In the genomic region with DNA sequence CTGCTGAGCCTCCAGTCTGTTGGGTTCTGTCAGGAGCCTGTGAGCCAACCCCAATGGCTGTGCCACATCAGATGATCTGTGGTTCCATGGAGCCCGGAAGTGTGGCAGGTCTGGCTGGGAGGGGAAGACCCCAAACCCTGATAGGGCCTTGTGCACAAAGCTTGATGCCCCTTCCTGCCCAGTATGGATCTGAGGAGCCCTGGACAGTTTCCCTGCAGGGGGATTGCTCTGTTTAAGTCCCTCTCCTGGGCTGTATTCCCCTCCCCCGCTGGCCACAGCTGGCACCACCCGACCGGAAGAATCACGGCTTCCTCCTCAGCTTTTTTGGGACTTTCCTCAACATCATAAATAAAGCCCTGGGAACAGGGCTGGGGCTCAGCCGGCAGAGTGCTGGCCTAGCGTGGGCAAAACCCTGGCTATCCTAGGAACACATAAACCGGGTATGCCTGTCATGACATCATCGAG, we compare ENCODE assay signal across 8 mouse cellular contexts. TPM values are rescaled to one million over a fixed set of nuclear protein-coding genes. Genes with fewer than 3 reads are reported as not detected.
DNase-seq lines count a peak whose midpoint lies in the region; ATAC-seq and TF ChIP-seq lines count a peak whose summit lies in the region.

No protein-coding gene starts in this region.

- no peaks in the 10 kb centered on the region for H3K4me1 ChIP-seq in hindbrain, embryonic 11.5 days (replicated peaks; ENCODE audit: control insufficient read depth, insufficient read depth, low read length)
- H3K4me1 ChIP-seq in hindbrain, postnatal 0 days (ENCODE audit: insufficient read depth, low read length), result no peaks in the 10 kb centered on the region
- H3K4me1 ChIP-seq in bone marrow, adult 2 months (ENCODE audit: control insufficient read depth, insufficient read depth, low read length), result no peaks in the 10 kb centered on the region

- TF ChIP-seq CTCF in hindbrain, postnatal 0 days (IDR thresholded peaks at IDR 0.05; ENCODE audit: low read depth), result no peak
- no peak for TF ChIP-seq CTCF in bone marrow, adult 2 months (IDR thresholded peaks at IDR 0.05; ENCODE audit: control insufficient read depth, insufficient read depth, low read length)

- H3K4me2 ChIP-seq in hindbrain, embryonic 11.5 days (replicated peaks; ENCODE audit: low read depth, low read length), result no peak overlapping the region
- H3K4me2 ChIP-seq in hindbrain, postnatal 0 days (ENCODE audit: low read depth, low read length), result no peak overlapping the region

- H3K4me3 ChIP-seq in hindbrain, embryonic 11.5 days (ENCODE audit: low read depth, low read length), result no peak overlapping the region
- H3K4me3 ChIP-seq in hindbrain, postnatal 0 days (ENCODE audit: low read length), result no peak overlapping the region
- H3K4me3 ChIP-seq in bone marrow, adult 2 months (replicated peaks; ENCODE audit: control insufficient read depth, low read depth, low read length), result no peak overlapping the region

- ATAC-seq in hindbrain, embryonic 11.5 days (ENCODE audit: low FRiP score), result no peak
- ATAC-seq in hindbrain, postnatal 0 days, result no peak
- ATAC-seq in megakaryocyte, adult 5-6 weeks (ENCODE audit: poor library complexity, severe bottlenecking), result peak; percentile 80

- H3K27me3 ChIP-seq in hindbrain, embryonic 11.5 days (ENCODE audit: control insufficient read depth, insufficient read depth, low read length), result no peaks in the 10 kb centered on the region
- H3K27me3 ChIP-seq in hindbrain, postnatal 0 days (ENCODE audit: insufficient read depth, low read length), result no peaks in the 10 kb centered on the region

- no peak overlapping the region for H3K9ac ChIP-seq in hindbrain, embryonic 11.5 days (ENCODE audit: low read depth, low read length)
- no peak overlapping the region for H3K9ac ChIP-seq in hindbrain, postnatal 0 days (replicated peaks; ENCODE audit: low read length)

- no peak overlapping the region for H3K27ac ChIP-seq in hindbrain, embryonic 11.5 days (ENCODE audit: low read depth, low read length)
- H3K27ac ChIP-seq in hindbrain, postnatal 0 days, result no peak overlapping the region
- H3K27ac ChIP-seq in bone marrow, adult 2 months (ENCODE audit: control insufficient read depth, insufficient read depth, low read depth, low read length, poor library complexity), result peak overlapping the region; percentile 53

- 56% methylated on average over 9 of the region's 9 CpGs for WGBS in hindbrain, embryonic 11.5 days
- WGBS in hindbrain, postnatal 0 days, result 52% methylated on average over 9 of the region's 9 CpGs
- 17% methylated on average over 9 of the region's 9 CpGs for WGBS in bone marrow, adult 2 months

- no peaks in the 10 kb centered on the region for H3K9me3 ChIP-seq in hindbrain, embryonic 11.5 days (ENCODE audit: control insufficient read depth, low read length)
- no peaks in the 10 kb centered on the region for H3K9me3 ChIP-seq in hindbrain, postnatal 0 days (ENCODE audit: low read length)

- TF ChIP-seq POLR2A in bone marrow, adult 2 months (IDR thresholded peaks at IDR 0.05; ENCODE audit: borderline replicate concordance, control insufficient read depth, low read depth, low read length), result no peak

- H3K36me3 ChIP-seq in hindbrain, embryonic 11.5 days (ENCODE audit: control insufficient read depth, insufficient read depth, low read length), result no peaks in the 10 kb centered on the region
- no peaks in the 10 kb centered on the region for H3K36me3 ChIP-seq in hindbrain, postnatal 0 days (ENCODE audit: insufficient read depth, low read length)

- peak; percentile 18 for DNase-seq in hindbrain, embryonic 11.5 days (ENCODE audit: low spot score)
- DNase-seq in hindbrain, postnatal 0 days (ENCODE audit: low spot score), result no peak
- peak; percentile 53 to 59 for DNase-seq in kidney, adult 8-10 months
- DNase-seq in right cerebral cortex, adult 18-20 months, result no peak
- no peak for DNase-seq in urinary bladder, postnatal 10 days (ENCODE audit: low spot score)
- no peak for DNase-seq in frontal cortex, postnatal 14 days (ENCODE audit: low spot score in 2 of 2)

RNA-seq across cellular contexts. Expression of a gene that starts 6.5 kb away (rescaled TPM):
- 9.9 and 10.3 TPM in 2 replicates for polyA plus RNA-seq in hindbrain, embryonic 11.5 days (2014; fragmentation: Nextera tagmentation; extraction: Ambion mirVana)
- total RNA-seq in hindbrain, postnatal 0 days (2014; rRNA removed), result 12.1 and 17.1 TPM in 2 replicates
- polyA plus RNA-seq in hindbrain, postnatal 0 days (2015; fragmentation: Nextera tagmentation; extraction: Ambion mirVana), result 4.6 and 4.9 TPM in 2 replicates
- 19.1 and 44.8 TPM in 2 replicates for polyA plus RNA-seq in bone marrow, adult 2 months (2011; ENCODE audit: insufficient read depth, insufficient read length, low replicate concordance, missing spikeins)
- total RNA-seq in megakaryocyte, adult 5-6 weeks (2015), result 9.0 and 11.0 TPM in 2 replicates
- 10.5 and 11.1 TPM in 2 replicates for total RNA-seq in megakaryocyte, adult 5-6 weeks (2017)

RNA-seq across cellular contexts. Expression of a gene that starts 24.8 kb away (rescaled TPM):
- polyA plus RNA-seq in hindbrain, embryonic 11.5 days (2014; fragmentation: Nextera tagmentation; extraction: Ambion mirVana), result 0.08 TPM in 1 of 2 replicates, not detected in the other
- not detected in 2 replicates for total RNA-seq in hindbrain, postnatal 0 days (2014; rRNA removed)
- polyA plus RNA-seq in hindbrain, postnatal 0 days (2015; fragmentation: Nextera tagmentation; extraction: Ambion mirVana), result not detected in 2 replicates
- polyA plus RNA-seq in bone marrow, adult 2 months (2011; ENCODE audit: insufficient read depth, insufficient read length, low replicate concordance, missing spikeins), result 0.36 and 1.9 TPM in 2 replicates
- 0.80 and 1.5 TPM in 2 replicates for total RNA-seq in megakaryocyte, adult 5-6 weeks (2015)
- 0.07 and 1.7 TPM in 2 replicates for total RNA-seq in megakaryocyte, adult 5-6 weeks (2017)

RNA-seq across cellular contexts. Expression of a gene that starts 28.2 kb away (rescaled TPM):
- 11.2 and 12.3 TPM in 2 replicates for polyA plus RNA-seq in hindbrain, embryonic 11.5 days (2014; fragmentation: Nextera tagmentation; extraction: Ambion mirVana)
- total RNA-seq in hindbrain, postnatal 0 days (2014; rRNA removed), result 35.2 and 42.1 TPM in 2 replicates
- polyA plus RNA-seq in hindbrain, postnatal 0 days (2015; fragmentation: Nextera tagmentation; extraction: Ambion mirVana), result 16.2 and 16.7 TPM in 2 replicates
- polyA plus RNA-seq in bone marrow, adult 2 months (2011; ENCODE audit: insufficient read depth, insufficient read length, low replicate concordance, missing spikeins), result 20.5 and 70.7 TPM in 2 replicates
- 56.2 and 65.4 TPM in 2 replicates for total RNA-seq in megakaryocyte, adult 5-6 weeks (2015)
- 14.4 and 24.6 TPM in 2 replicates for total RNA-seq in megakaryocyte, adult 5-6 weeks (2017)

RNA-seq across cellular contexts. Expression of a gene that starts 30.0 kb away (rescaled TPM):
- polyA plus RNA-seq in hindbrain, embryonic 11.5 days (2014; fragmentation: Nextera tagmentation; extraction: Ambion mirVana), result 10.7 and 12.2 TPM in 2 replicates
- total RNA-seq in hindbrain, postnatal 0 days (2014; rRNA removed), result 29.8 and 33.6 TPM in 2 replicates
- polyA plus RNA-seq in hindbrain, postnatal 0 days (2015; fragmentation: Nextera tagmentation; extraction: Ambion mirVana), result 7.8 and 10.8 TPM in 2 replicates
- not detected in 2 replicates for polyA plus RNA-seq in bone marrow, adult 2 months (2011; ENCODE audit: insufficient read depth, insufficient read length, low replicate concordance, missing spikeins)
- not detected in 2 replicates for total RNA-seq in megakaryocyte, adult 5-6 weeks (2015)
- total RNA-seq in megakaryocyte, adult 5-6 weeks (2017), result 0.33 TPM in 1 of 2 replicates, not detected in the other

RNA-seq across cellular contexts. Expression of a gene that starts 40.7 kb away (rescaled TPM):
- 162 and 173 TPM in 2 replicates for polyA plus RNA-seq in hindbrain, embryonic 11.5 days (2014; fragmentation: Nextera tagmentation; extraction: Ambion mirVana)
- total RNA-seq in hindbrain, postnatal 0 days (2014; rRNA removed), result 36.0 and 45.1 TPM in 2 replicates
- 145 and 154 TPM in 2 replicates for polyA plus RNA-seq in hindbrain, postnatal 0 days (2015; fragmentation: Nextera tagmentation; extraction: Ambion mirVana)
- 27.6 and 41.7 TPM in 2 replicates for polyA plus RNA-seq in bone marrow, adult 2 months (2011; ENCODE audit: insufficient read depth, insufficient read length, low replicate concordance, missing spikeins)
- 32.7 and 38.9 TPM in 2 replicates for total RNA-seq in megakaryocyte, adult 5-6 weeks (2015)
- 36.8 and 47.6 TPM in 2 replicates for total RNA-seq in megakaryocyte, adult 5-6 weeks (2017)

Comparison
In these comparisons a context has a peak if more than half of its experiments do, and no peak if none do; other contexts are left out.
1. DNase-seq: peak in hindbrain, embryonic 11.5 days (single experiment) and kidney, adult 8-10 months (2 of 2); none in hindbrain, postnatal 0 days (single experiment), right cerebral cortex, adult 18-20 months (single experiment), urinary bladder, postnatal 10 days (single experiment) and frontal cortex, postnatal 14 days (0 of 2).